Mouse (Mus musculus) kidney, embryonic 16.5 days (tissue): ENCODE measurements around the gene Chp2. TPM values are rescaled to one million over a fixed set of nuclear protein-coding genes. Genes with fewer than 3 reads are reported as not detected.

Experiments used
- ATAC-seq: fragments of 200-750 bp; cut with Nextera tagmentation; 2 replicates; pipeline ENCODE4 v1.8.0; 2017; ENCODE audit warnings: moderate TSS enrichment; ENCODE audit not compliant: low FRiP score, low TSS enrichment
- H3K27ac ChIP-seq: fragments of 300-500 bp; sonication (generic); 2 replicates; pipeline ENCODE4 v1.5.1; 2014; ENCODE audit warnings: low read length
- H3K27me3 ChIP-seq: fragments of 300-500 bp; sonication (generic); 2 replicates; pipeline ENCODE4 v1.6.1; 2014; ENCODE audit warnings: low read length, control low read depth, mixed read lengths; ENCODE audit not compliant: insufficient read depth
- H3K36me3 ChIP-seq: fragments of 300-500 bp; sonication (generic); 2 replicates; pipeline ENCODE4 v1.6.1; 2014; ENCODE audit warnings: low read length, control low read depth, mixed read lengths; ENCODE audit not compliant: insufficient read depth
- H3K4me1 ChIP-seq: fragments of 300-500 bp; sonication (generic); 2 replicates; pipeline ENCODE4 v1.6.1; 2014; ENCODE audit warnings: low read length, control low read depth, mixed read lengths; ENCODE audit not compliant: insufficient read depth
- H3K4me2 ChIP-seq: fragments of 300-500 bp; sonication (generic); replicated peaks from 2 replicates; pipeline ENCODE4 v1.6.1; 2014; ENCODE audit warnings: low read depth, low read length
- H3K4me3 ChIP-seq: fragments of 300-500 bp; sonication (generic); 2 replicates; pipeline ENCODE4 v1.5.1; 2014; ENCODE audit warnings: mild to moderate bottlenecking, low read length
- H3K9ac ChIP-seq: fragments of 300-500 bp; sonication (generic); replicated peaks from 2 replicates; pipeline ENCODE4 v1.6.1; 2014; ENCODE audit warnings: low read length
- H3K9me3 ChIP-seq: fragments of 300-500 bp; sonication (generic); 2 replicates; pipeline ENCODE4 v1.6.1; 2016; ENCODE audit warnings: low read length, control low read depth
- WGBS: fragments of 180-500 bp; shearing (Covaris S2); extraction: QIAGEN DNeasy Blood & Tissue Kit; methylation state at CpG from one replicate; pipeline ENCODE4 v1.1.7; 2014; 5-methylcytosine and 5-hydroxymethylcytosine counted together
- polyA plus RNA-seq: library from polyadenylated mRNA; unstranded; fragments of >200 nt; fragmentation: Nextera tagmentation; extraction: Ambion mirVana; gene quantifications from 2 replicates; pipeline ENCODE4 v1.2.1, GENCODE M21; 2015

Chp2 gene
- 0.21 and 0.46 TPM in 2 replicates for polyA plus RNA-seq

GRCm38 (mm10) chr7:122219315-122219801 lies at the start of gene Chp2:
TSS of gene Chp2 (plus strand) at chr7:122219496.
- WGBS = 13% methylated on average over 20 of the region's 20 CpGs
- H3K27me3 ChIP-seq = 0 out of 2 replicates have a peak, but pooled peaks cover 2% of the 10 kb centered on the region
- peak within 1 kb of the TSS; percentile 58 for H3K9ac ChIP-seq
- no peaks in the 10 kb centered on the region for H3K9me3 ChIP-seq
- H3K36me3 ChIP-seq = no peaks in the 10 kb centered on the region
- H3K4me2 ChIP-seq = peak within 1 kb of the TSS; percentile 61
- peaks cover 9% of the 10 kb centered on the region for H3K4me1 ChIP-seq
- H3K4me3 ChIP-seq = peak within 1 kb of the TSS; percentile 35
- no peak within 1 kb of the TSS for H3K27ac ChIP-seq
- ATAC-seq = peak; percentile 85

DNA sequence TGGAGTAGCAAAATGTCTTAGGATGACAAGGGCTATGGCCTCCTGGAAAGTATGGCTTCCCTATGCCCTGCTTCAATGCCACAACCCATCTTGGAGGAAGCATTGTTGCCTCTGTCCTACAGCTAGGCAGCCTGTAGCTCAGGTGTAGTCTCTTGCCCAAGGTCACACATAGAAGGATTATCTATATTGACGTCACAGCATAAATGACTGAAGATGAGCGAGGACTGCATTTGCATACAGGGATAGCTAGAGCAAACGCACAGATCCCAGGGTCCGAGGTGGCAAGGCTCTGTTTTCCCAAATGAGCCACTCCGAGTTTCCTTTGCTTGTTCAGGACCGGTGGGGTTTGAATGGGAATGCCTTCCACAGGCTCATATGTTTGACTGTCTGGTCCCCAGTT lies 48.6 kb upstream of the Chp2 start:
- Histone ChIP-seq H3K9ac (no peak overlapping the region), H3K4me3 (no peak overlapping the region), H3K4me2 (no peak overlapping the region), H3K36me3 (peaks cover 47% of the 10 kb centered on the region), H3K4me1 (no peaks in the 10 kb centered on the region), H3K27me3 (no peaks in the 10 kb centered on the region), H3K9me3 (no peaks in the 10 kb centered on the region), H3K27ac (no peak overlapping the region)
- no peak for ATAC-seq
- WGBS = 89% methylated on average over 6 of the region's 6 CpGs

GRCm38 (mm10) chr7:122171613-122172012 lies 47.7 kb upstream of the Chp2 start:
- Histone ChIP-seq H3K27ac (no peak overlapping the region), H3K4me1 (no peaks in the 10 kb centered on the region), H3K27me3 (no peaks in the 10 kb centered on the region), H3K4me2 (no peak overlapping the region), H3K4me3 (no peak overlapping the region), H3K9ac (no peak overlapping the region), H3K36me3 (peaks cover 38% of the 10 kb centered on the region), H3K9me3 (no peaks in the 10 kb centered on the region)
- 67% methylated on average over 10 of the region's 10 CpGs for WGBS
- no peak for ATAC-seq

GRCm38 (mm10) chr7:122180720-122181119 lies 38.6 kb upstream of the Chp2 start:
- H3K27me3 ChIP-seq = no peaks in the 10 kb centered on the region
- no peak overlapping the region for H3K27ac ChIP-seq
- H3K4me1 ChIP-seq = 0 out of 2 replicates have a peak, but pooled peaks cover under 1% of the 10 kb centered on the region
- 85% methylated on average over 7 of the region's 7 CpGs for WGBS
- no peak overlapping the region for H3K4me3 ChIP-seq
- no peak overlapping the region for H3K4me2 ChIP-seq
- H3K36me3 ChIP-seq = no peaks in the 10 kb centered on the region
- no peak overlapping the region for H3K9ac ChIP-seq
- H3K9me3 ChIP-seq = no peaks in the 10 kb centered on the region
- ATAC-seq = no peak

- 73% methylated on average over 5 of the region's 5 CpGs for WGBS
- no peaks in the 10 kb centered on the region for H3K36me3 ChIP-seq
- no peak overlapping the region for H3K9ac ChIP-seq
- no peak overlapping the region for H3K27ac ChIP-seq
- ATAC-seq = no peak
- H3K4me1 ChIP-seq = 0 out of 2 replicates have a peak, but pooled peaks cover 3% of the 10 kb centered on the region
- H3K4me3 ChIP-seq = no peak overlapping the region
- no peaks in the 10 kb centered on the region for H3K27me3 ChIP-seq
- no peak overlapping the region for H3K4me2 ChIP-seq
- no peaks in the 10 kb centered on the region for H3K9me3 ChIP-seq
These were observed 34.7 kb upstream of the Chp2 start for GRCm38 (mm10) chr7:122184569-122184968.

DNA sequence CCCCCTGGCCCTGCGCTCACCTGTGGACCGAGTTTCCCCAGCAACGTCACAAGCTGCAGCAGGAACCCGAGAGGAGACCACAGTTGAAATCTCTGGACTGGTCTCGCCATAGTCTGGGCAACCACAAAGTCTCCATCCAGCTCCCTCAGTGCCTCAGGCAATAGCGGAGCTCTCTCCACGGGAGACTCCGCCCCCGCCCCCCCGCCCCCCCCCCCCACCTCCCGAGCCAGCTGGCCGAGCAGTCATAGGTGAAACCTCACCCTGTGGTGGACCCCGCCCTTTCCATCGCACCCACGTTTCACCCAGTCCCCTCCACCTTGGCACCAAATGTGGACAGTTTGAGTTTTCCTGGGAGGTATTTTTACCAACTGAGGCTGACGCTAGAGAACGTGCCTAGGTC lies 33.3 kb upstream of the Chp2 start, which contains the start of gene Ern2:
Gene Ern2, minus strand, starts transcription at position 165 of the 400 bp plus-strand sequence.
- Histone ChIP-seq H3K9me3 (no peaks in the 10 kb centered on the region), H3K9ac (no peak within 1 kb of the TSS), H3K4me2 (peak within 1 kb of the TSS; percentile 31; the same call in 1 of the 2 replicates), H3K4me1 (0 out of 2 replicates have a peak, but pooled peaks cover 3% of the 10 kb centered on the region), H3K27ac (no peak within 1 kb of the TSS), H3K36me3 (no peaks in the 10 kb centered on the region), H3K27me3 (no peaks in the 10 kb centered on the region), H3K4me3 (no peak within 1 kb of the TSS)
- WGBS = 15% methylated on average over 15 of the region's 17 CpGs
- ATAC-seq = no peak; the same call in 1 of the 2 replicates

DNA sequence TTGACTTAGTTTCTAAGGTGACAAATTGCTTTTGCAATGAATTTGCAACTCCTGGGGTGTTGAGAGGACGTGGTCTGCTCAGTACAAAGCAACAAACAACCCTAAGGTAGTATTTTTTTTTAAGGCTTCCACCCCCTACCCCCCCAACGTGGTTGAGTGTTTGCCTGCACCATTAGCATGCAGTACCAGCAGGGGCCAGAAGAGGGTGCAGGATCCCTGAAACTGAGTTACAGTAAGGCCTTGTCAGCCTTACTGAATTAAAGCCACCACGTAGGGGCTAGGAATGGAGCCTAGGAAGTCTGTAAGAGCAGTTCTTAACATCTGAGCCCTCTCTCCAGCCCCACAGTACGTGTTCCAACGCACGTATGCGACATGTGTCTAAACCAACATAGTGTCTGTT lies 29.8 kb upstream of the Chp2 start:
- WGBS = 29% methylated on average over 7 of the region's 7 CpGs

DNA sequence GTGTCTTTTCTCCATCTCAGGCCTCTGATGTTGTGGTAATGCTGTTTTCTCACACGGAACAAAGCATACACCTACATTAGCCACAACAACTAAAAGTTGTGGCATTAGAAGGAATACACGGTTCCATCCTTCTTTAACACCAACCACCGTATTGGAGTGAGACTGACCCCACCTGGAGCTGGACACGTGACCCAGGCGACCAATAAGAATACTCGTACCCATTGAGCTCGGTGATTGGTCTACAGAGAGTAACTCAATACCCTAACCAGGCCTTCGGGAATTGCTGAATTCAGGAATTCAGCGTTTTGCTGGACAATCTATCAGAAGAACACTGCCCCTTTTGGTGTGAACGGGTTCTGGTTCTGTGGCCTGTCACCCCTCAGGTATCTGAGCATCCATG lies 28.2 kb upstream of the Chp2 start:
- WGBS = 62% methylated on average over 10 of the region's 10 CpGs

More for the DNA sequence above, 29.8 kb upstream of the Chp2 start:
- H3K9me3 ChIP-seq = no peaks in the 10 kb centered on the region
- H3K36me3 ChIP-seq = no peaks in the 10 kb centered on the region
- H3K4me2 ChIP-seq = no peak overlapping the region
- no peak for ATAC-seq
- H3K4me3 ChIP-seq = no peak overlapping the region
- H3K27me3 ChIP-seq = no peaks in the 10 kb centered on the region
- H3K4me1 ChIP-seq = 0 out of 2 replicates have a peak, but pooled peaks cover 3% of the 10 kb centered on the region
- H3K27ac ChIP-seq = no peak overlapping the region
- no peak overlapping the region for H3K9ac ChIP-seq

GRCm38 (mm10) chr7:122193919-122194318 lies 25.4 kb upstream of the Chp2 start:
- ATAC-seq = no peak
- H3K4me1 ChIP-seq = no peaks in the 10 kb centered on the region
- no peak overlapping the region for H3K27ac ChIP-seq
- no peak overlapping the region for H3K9ac ChIP-seq
- H3K4me2 ChIP-seq = no peak overlapping the region
- H3K27me3 ChIP-seq = no peaks in the 10 kb centered on the region
- no peak overlapping the region for H3K4me3 ChIP-seq
- H3K9me3 ChIP-seq = no peaks in the 10 kb centered on the region
- H3K36me3 ChIP-seq = no peaks in the 10 kb centered on the region

More for the DNA sequence above, 28.2 kb upstream of the Chp2 start:
- Histone ChIP-seq H3K9ac (no peak overlapping the region), H3K27me3 (no peaks in the 10 kb centered on the region), H3K4me2 (no peak overlapping the region), H3K9me3 (no peaks in the 10 kb centered on the region), H3K27ac (no peak overlapping the region), H3K4me3 (no peak overlapping the region), H3K4me1 (no peaks in the 10 kb centered on the region), H3K36me3 (no peaks in the 10 kb centered on the region)
- no peak for ATAC-seq

GRCm38 (mm10) chr7:122196771-122197170 lies 22.5 kb upstream of the Chp2 start:
- no peak overlapping the region for H3K4me3 ChIP-seq
- no peak overlapping the region for H3K9ac ChIP-seq
- H3K9me3 ChIP-seq = no peaks in the 10 kb centered on the region
- ATAC-seq = 0 out of 2 replicates have a peak, but pooled peaks have one; percentile 12
- no peaks in the 10 kb centered on the region for H3K36me3 ChIP-seq
- H3K27ac ChIP-seq = no peak overlapping the region
- no peak overlapping the region for H3K4me2 ChIP-seq
- H3K4me1 ChIP-seq = no peaks in the 10 kb centered on the region
- WGBS = 76% methylated on average over 9 of the region's 9 CpGs
- no peaks in the 10 kb centered on the region for H3K27me3 ChIP-seq
